Mouse (Mus musculus): Measurements from ENCODE around the gene Tbx2.

DNA sequence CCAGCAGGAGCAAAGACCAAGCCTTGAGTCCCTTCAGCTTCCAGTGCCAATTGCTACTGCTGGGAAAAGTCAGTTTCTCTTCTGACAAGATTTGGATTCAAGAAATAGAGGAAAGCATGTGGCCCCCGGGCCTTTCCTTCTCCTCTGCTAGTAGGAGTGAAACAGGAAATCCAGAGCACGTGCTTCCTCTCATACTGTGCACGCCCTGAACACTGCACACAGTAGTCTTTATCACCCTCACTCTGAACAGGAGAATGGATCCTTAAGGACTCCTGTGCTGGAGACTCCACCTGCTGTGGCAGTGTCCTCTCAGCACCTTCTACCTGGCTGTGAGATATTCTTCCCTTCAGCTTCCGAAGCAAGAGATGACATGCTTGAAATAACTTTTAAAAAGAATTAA is 21.1 kb upstream of the Tbx2 start:
- TF ChIP-seq ZKSCAN1 (IDR thresholded peaks at IDR 0.05; ENCODE audit: low read depth, low read length) (no peak), CTCF (IDR thresholded peaks at IDR 0.05 in 2 of 3, conservative IDR thresholded peaks at IDR 0.05 in 1 of 3; ENCODE audit: control insufficient read depth in 1 of 3, insufficient read depth in 1 of 3, low read depth in 2 of 3, low read length in 3 of 3, poor library complexity in 1 of 3, severe bottlenecking in 1 of 3) (no peak), ZC3H11A (IDR thresholded peaks at IDR 0.05; ENCODE audit: low read depth, low read length) (no peak), NRF1 (IDR thresholded peaks at IDR 0.05; ENCODE audit: insufficient read depth, low read depth, low read length, poor library complexity, severe bottlenecking) (no peak), EP300 (IDR thresholded peaks at IDR 0.05; ENCODE audit: low read depth in 1 of 2, low read length in 2 of 2) (no peak), USF1 (IDR thresholded peaks at IDR 0.05; ENCODE audit: low read depth, low read length) (peak; percentile 51), GATA1 (IDR thresholded peaks at IDR 0.05; ENCODE audit: low read depth, low read length) (no peak), SMC3 (IDR thresholded peaks at IDR 0.05; ENCODE audit: low read depth, low read length) (no peak), BHLHE40 (IDR thresholded peaks at IDR 0.05; ENCODE audit: borderline replicate concordance, low read depth, low read length) (no peak)

Measured in MEL (cell line).